Mouse (Mus musculus): ENCODE results near the gene Hsf4. TPM values are rescaled to one million over a fixed set of nuclear protein-coding genes. Genes with fewer than 3 reads are reported as not detected.

Hsf4 gene
- polyA plus RNA-seq, 1 experiment from 2014 or later, result 0.13 TPM

DNA sequence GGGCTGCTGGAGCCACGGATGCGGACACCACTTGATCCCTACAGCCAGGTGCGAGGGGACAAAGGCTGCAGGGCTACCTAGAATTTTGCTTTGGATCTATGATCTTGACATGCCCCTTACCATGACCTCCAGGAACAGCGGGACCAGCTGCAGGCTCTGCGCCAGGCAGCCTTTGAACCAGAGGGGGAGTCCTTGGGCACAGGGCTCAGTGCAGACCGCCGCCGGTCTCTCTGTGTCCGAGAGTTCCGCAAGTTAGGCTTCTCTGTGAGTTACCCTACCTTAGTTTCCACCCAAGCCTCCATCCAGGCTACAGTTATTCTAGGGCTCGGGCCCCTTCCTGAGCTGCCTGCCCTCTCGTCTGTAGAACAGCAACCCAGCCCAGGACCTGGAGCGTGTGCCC lies 38.1 kb downstream of the Hsf4 start:
- no peak for ATAC-seq (ENCODE audit: insufficient number of reproducible peaks, insufficient read depth, low FRiP score, low TSS enrichment, low read depth)
- H3K27ac ChIP-seq, result no peak overlapping the region
- H3K27me3 ChIP-seq, result no peaks in the 10 kb centered on the region
- H3K9ac ChIP-seq (replicated peaks), result no peak overlapping the region
- 96% methylated on average over 13 of the region's 13 CpGs for WGBS
- H3K4me1 ChIP-seq (replicated peaks), result peaks cover 21% of the 10 kb centered on the region
- no peak overlapping the region for H3K4me3 ChIP-seq (replicated peaks)
- no peaks in the 10 kb centered on the region for H3K9me3 ChIP-seq
- no peak overlapping the region for H3K4me2 ChIP-seq
- peaks cover 82% of the 10 kb centered on the region for H3K36me3 ChIP-seq

DNA sequence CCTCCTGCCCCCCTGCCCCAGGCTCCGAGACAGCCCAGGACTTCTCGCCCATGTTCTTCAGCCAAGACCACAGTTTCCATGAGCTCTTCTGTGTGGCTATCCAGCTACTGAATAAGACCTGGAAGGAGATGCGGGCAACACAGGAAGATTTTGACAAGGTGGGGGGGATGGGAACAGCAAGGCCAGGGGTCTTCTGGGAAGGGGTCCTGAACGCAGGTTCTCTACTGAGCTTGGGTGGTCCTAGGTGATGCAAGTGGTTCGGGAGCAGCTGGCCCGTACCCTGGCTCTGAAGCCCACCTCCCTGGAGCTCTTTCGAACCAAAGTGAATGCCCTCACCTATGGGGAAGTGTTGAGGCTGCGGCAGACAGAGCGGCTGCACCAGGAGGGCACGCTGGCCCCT lies 38.8 kb downstream of the Hsf4 start:
- Histone ChIP-seq H3K9me3 (no peaks in the 10 kb centered on the region), H3K4me2 (no peak overlapping the region), H3K27ac (no peak overlapping the region), H3K9ac (replicated peaks) (no peak overlapping the region), H3K36me3 (peaks cover 82% of the 10 kb centered on the region), H3K27me3 (no peaks in the 10 kb centered on the region), H3K4me3 (replicated peaks) (no peak overlapping the region), H3K4me1 (replicated peaks) (peaks cover 21% of the 10 kb centered on the region)
- ATAC-seq (ENCODE audit: insufficient number of reproducible peaks, insufficient read depth, low FRiP score, low TSS enrichment, low read depth), result no peak
- 95% methylated on average over 10 of the region's 10 CpGs for WGBS

DNA sequence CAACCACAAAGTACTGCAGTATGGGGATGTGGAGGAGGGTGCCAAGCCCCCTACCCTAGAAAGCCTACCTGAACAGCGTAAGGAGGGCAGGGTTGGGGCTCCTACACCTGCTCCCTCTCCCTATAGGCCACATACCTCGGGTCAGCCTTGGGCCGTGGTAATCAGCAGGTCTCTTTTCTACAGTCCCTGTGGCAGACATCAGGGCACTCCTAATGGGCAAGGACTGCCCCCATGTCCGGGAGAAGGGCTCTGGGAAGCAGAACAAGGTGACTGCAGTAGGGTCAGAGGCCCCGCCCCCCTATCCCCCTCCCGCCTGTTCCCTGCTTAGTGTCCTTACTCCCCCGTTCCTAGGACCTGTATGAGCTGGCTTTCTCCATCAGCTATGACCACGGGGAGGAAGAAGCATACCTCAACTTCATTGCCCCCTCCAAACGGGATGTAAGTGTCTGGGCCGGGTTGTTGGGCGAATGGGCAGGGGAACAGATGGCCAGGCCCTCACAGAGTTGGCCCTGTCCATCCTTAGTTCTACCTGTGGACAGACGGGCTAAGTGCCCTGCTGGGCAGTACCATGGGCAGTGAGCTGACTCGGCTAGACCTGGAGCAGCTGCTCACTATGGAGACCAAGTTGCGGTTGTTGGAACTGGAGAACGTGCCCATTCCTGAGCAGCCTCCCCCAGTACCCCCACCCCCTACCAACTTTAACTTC lies 39.7 kb downstream of the Hsf4 start:
- H3K9ac ChIP-seq (replicated peaks), result no peak overlapping the region
- H3K27ac ChIP-seq, result no peak overlapping the region
- WGBS, result 81% methylated on average over 15 of the region's 15 CpGs
- no peak overlapping the region for H3K4me2 ChIP-seq
- H3K27me3 ChIP-seq, result no peaks in the 10 kb centered on the region
- peaks cover 82% of the 10 kb centered on the region for H3K36me3 ChIP-seq
- no peak for ATAC-seq (ENCODE audit: insufficient number of reproducible peaks, insufficient read depth, low FRiP score, low TSS enrichment, low read depth)
- H3K9me3 ChIP-seq, result no peaks in the 10 kb centered on the region
- H3K4me3 ChIP-seq (replicated peaks), result no peak overlapping the region
- H3K4me1 ChIP-seq (replicated peaks), result peaks cover 21% of the 10 kb centered on the region

DNA sequence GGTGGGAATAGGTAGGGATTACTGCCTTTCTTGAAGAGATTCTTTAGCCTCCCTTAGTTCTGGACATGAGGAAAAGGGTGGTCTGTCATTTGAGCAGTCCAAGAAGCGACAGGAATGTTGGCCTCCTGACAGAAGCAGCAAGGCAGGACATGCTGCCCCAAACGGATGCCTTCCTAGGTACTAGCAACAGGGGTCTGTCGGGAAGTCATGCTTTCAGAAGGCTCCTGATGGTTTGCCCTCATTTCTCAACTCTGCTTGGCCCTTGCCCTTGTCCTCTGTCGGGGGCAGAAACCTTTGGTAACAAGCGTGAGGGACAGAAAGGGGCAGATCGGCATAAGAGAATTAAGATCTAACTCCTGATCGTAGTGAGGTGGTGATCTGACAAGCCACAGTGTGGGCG lies 40.5 kb downstream of the Hsf4 start:
- no peak overlapping the region for H3K4me3 ChIP-seq (replicated peaks)
- ATAC-seq (ENCODE audit: insufficient number of reproducible peaks, insufficient read depth, low FRiP score, low TSS enrichment, low read depth), result no peak
- peaks cover 15% of the 10 kb centered on the region for H3K4me1 ChIP-seq (replicated peaks)
- no peak overlapping the region for H3K9ac ChIP-seq (replicated peaks)
- H3K9me3 ChIP-seq, result no peaks in the 10 kb centered on the region
- H3K27me3 ChIP-seq, result no peaks in the 10 kb centered on the region
- no peak overlapping the region for H3K27ac ChIP-seq
- H3K4me2 ChIP-seq, result no peak overlapping the region
- WGBS, result 85% methylated on average over 8 of the region's 8 CpGs
- H3K36me3 ChIP-seq, result peaks cover 83% of the 10 kb centered on the region

DNA sequence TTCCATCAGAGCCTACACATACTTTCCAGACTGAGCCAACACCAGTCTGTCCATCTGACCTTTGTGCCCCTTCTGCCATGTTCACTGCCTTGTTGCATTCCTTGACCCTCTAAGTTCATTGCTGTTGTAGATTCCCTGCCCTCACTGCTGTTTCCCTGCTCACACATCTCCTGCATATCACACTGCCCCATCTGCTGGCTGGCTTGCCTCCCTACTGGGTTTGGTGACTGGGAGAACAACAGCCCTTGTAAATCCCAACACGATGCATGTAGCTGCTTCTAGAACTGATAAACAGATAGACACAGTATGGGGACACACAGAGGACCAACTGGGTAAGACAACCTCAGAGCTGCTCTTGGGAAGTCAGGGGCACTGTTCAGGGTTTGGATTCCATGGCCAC lies 42.1 kb downstream of the Hsf4 start:
- H3K9me3 ChIP-seq, result no peaks in the 10 kb centered on the region
- H3K4me3 ChIP-seq (replicated peaks), result no peak overlapping the region
- H3K4me1 ChIP-seq (replicated peaks), result no peaks in the 10 kb centered on the region
- no peaks in the 10 kb centered on the region for H3K27me3 ChIP-seq
- no peak overlapping the region for H3K27ac ChIP-seq
- H3K9ac ChIP-seq (replicated peaks), result no peak overlapping the region
- peaks cover 98% of the 10 kb centered on the region for H3K36me3 ChIP-seq
- no peak for ATAC-seq (ENCODE audit: insufficient number of reproducible peaks, insufficient read depth, low FRiP score, low TSS enrichment, low read depth)
- WGBS, result 86% methylated on average over 1 of the region's 1 CpGs
- no peak overlapping the region for H3K4me2 ChIP-seq

DNA sequence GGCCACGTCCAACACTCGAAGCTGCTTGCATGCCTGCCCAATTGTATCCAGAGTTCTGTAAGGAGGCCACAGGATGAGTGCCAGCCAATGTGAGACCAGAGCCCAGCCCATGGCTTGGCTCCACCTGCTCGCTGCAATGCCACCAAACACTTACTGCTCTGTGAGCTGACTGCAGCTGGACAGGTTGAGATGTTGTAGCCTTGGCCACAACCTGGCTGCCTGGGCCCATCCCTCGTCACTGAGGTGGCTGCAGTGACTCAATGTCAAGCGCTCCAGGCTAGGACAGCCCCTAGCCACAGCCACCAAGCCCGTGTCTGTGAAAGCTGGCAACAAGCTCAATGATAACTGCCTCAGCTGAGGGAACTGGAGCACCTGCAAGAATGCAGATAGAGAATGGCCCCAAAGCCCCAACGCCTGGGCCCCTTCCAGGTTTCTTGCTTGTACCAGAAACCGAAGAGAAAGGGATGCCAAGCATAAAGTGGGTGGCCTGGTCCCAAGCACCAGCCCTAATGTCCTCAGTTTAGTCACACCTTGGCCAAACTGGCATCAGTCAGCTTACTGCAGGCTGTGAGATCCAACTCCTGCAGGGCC lies 43.4 kb downstream of the Hsf4 start:
- H3K4me3 ChIP-seq (replicated peaks), result no peak overlapping the region
- no peaks in the 10 kb centered on the region for H3K9me3 ChIP-seq
- no peak overlapping the region for H3K27ac ChIP-seq
- H3K36me3 ChIP-seq, result peaks cover 96% of the 10 kb centered on the region
- H3K27me3 ChIP-seq, result no peaks in the 10 kb centered on the region
- ATAC-seq (ENCODE audit: insufficient number of reproducible peaks, insufficient read depth, low FRiP score, low TSS enrichment, low read depth), result no peak
- H3K9ac ChIP-seq (replicated peaks), result no peak overlapping the region
- H3K4me2 ChIP-seq, result no peak overlapping the region
- H3K4me1 ChIP-seq (replicated peaks), result no peaks in the 10 kb centered on the region
- 89% methylated on average over 8 of the region's 8 CpGs for WGBS

DNA sequence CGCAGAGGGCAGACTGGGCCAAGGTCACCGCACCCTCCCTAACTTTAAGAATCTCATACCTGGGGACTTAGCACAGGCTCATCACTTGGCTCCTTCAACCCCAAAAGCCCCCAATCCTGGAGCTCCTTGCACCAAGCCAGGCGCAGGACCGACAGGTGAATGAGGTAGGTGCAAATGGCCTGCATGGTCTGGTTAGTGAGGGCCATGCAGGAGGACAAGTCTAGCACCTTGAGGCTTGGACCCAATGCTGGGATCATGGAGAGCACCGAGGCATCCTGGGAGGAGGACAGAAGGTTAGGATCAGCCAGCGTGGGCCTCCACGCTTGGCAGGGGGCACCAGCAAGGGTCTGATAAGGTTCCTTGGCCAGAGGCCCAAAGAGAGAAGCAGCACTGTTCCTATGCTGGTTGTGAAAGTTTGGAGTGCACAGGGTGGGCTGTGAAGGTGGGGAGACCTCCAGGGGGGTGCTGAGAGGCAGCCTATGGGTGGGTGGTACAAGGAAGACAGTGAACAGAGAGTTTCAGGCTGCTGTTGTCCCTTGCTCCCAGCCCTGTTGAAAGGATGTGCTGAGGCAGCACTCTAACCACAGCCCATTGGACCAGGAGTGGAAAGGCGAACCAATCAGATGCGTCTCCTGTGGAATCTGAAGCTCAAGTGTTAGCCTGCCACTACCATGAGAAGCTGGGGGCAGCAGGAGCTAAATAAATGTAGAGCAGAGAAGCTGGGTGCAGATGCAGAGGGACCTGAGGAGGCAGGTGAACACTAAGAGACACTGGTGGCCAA lies 44.2 kb downstream of the Hsf4 start:
- no peak for ATAC-seq (ENCODE audit: insufficient number of reproducible peaks, insufficient read depth, low FRiP score, low TSS enrichment, low read depth)
- H3K9me3 ChIP-seq, result no peaks in the 10 kb centered on the region
- H3K27ac ChIP-seq, result no peak overlapping the region
- no peak overlapping the region for H3K4me3 ChIP-seq (replicated peaks)
- H3K9ac ChIP-seq (replicated peaks), result no peak overlapping the region
- no peak overlapping the region for H3K4me2 ChIP-seq
- WGBS, result 77% methylated on average over 9 of the region's 9 CpGs
- no peaks in the 10 kb centered on the region for H3K27me3 ChIP-seq
- H3K36me3 ChIP-seq, result peaks cover 96% of the 10 kb centered on the region
- no peaks in the 10 kb centered on the region for H3K4me1 ChIP-seq (replicated peaks)

DNA sequence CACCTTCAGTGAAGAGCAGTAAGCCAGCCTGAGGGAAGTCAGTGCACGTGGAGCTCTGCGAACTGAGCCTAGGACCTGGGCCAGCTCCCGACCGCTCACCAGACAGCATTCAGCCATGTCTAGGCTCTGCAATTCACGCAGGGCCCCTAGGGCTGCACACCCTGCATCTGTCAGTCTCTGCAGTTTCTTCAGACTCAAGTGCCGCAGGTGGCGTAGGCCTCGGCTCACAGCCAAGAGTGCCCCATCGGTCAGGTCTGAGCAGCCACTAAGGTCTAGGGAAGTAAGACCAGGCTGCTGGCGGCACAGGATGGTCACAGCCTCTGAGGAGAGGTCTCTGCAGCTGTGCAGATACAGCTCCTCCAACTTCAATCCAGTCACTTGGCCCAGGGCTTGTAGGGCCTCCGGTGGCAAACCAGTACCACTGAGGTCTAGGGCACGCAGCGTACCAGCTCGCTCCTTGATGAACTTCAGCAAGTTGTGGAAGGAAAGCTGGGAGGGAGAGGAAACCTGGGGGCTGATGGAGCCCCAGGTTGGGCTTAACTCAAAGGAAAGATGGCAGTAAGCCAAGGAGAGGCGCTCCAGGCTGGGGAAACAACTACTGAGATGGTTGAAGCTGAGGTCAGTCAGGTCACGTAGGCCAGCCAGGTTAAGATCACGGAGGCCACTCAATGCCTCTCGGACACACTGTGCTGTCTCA lies 45.6 kb downstream of the Hsf4 start:
- Histone ChIP-seq H3K9me3 (no peaks in the 10 kb centered on the region), H3K27ac (no peak overlapping the region), H3K4me3 (replicated peaks) (no peak overlapping the region), H3K4me2 (no peak overlapping the region), H3K36me3 (peaks cover 95% of the 10 kb centered on the region), H3K4me1 (replicated peaks) (no peaks in the 10 kb centered on the region), H3K27me3 (no peaks in the 10 kb centered on the region), H3K9ac (replicated peaks) (no peak overlapping the region)
- ATAC-seq (ENCODE audit: insufficient number of reproducible peaks, insufficient read depth, low FRiP score, low TSS enrichment, low read depth), result no peak
- 92% methylated on average over 18 of the region's 18 CpGs for WGBS

DNA sequence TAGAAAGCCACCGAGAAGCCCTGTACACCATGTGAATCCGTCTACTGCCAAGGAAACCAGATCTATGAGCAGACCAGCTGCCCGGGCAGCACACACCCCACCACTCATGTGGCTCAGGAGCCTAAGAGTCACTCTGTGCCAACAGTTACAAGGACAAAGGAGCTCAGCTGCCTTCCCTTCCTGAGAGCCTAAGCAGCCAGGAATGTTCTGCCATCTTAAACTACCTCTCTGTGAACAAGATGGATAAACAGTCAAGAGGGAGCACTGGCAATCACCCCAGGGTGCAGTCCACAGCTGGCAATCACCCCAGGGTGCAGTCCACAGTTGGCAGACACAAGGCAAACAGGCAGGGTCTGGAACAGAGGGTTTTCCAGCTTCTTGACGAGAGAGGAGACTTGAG lies 48.3 kb downstream of the Hsf4 start:
- Histone ChIP-seq H3K4me3 (replicated peaks) (no peak overlapping the region), H3K4me2 (no peak overlapping the region), H3K4me1 (replicated peaks) (no peaks in the 10 kb centered on the region), H3K9ac (replicated peaks) (no peak overlapping the region), H3K27ac (no peak overlapping the region), H3K9me3 (no peaks in the 10 kb centered on the region), H3K27me3 (no peaks in the 10 kb centered on the region), H3K36me3 (peaks cover 78% of the 10 kb centered on the region)
- no peak for ATAC-seq (ENCODE audit: insufficient number of reproducible peaks, insufficient read depth, low FRiP score, low TSS enrichment, low read depth)
- 87% methylated on average over 4 of the region's 4 CpGs for WGBS

DNA sequence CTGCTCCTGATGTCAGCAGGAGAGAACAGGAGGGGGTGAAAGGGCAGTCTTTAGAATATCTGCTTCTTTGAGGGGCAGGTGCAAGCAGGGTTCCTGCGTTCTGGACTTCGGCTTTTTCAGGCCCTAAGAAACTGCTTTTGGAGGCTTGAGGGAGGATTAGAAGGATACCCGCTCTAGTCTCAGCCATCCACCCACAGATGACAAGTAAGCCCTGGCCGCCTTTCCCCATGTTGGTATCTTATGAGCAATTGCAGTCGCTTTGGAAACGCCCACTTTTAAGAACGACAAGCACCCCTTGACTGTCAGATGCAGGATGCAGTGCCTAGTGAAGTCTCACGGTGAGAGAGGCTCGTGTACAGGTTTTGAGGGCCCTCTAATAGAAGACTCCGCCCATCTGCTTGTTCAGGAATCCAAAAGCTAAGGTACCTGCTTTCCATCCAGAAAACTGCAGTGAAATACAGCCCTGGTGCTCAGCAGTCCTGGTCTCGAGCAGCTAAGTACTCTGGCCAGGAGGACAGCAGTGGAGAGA lies 49.1 kb downstream of the Hsf4 start:
- Histone ChIP-seq H3K36me3 (peaks cover 78% of the 10 kb centered on the region), H3K4me1 (replicated peaks) (no peaks in the 10 kb centered on the region), H3K4me3 (replicated peaks) (no peak overlapping the region), H3K27ac (no peak overlapping the region), H3K9ac (replicated peaks) (no peak overlapping the region), H3K27me3 (no peaks in the 10 kb centered on the region), H3K9me3 (no peaks in the 10 kb centered on the region), H3K4me2 (no peak overlapping the region)
- WGBS, result 83% methylated on average over 11 of the region's 11 CpGs
- ATAC-seq (ENCODE audit: insufficient number of reproducible peaks, insufficient read depth, low FRiP score, low TSS enrichment, low read depth), result no peak

DNA sequence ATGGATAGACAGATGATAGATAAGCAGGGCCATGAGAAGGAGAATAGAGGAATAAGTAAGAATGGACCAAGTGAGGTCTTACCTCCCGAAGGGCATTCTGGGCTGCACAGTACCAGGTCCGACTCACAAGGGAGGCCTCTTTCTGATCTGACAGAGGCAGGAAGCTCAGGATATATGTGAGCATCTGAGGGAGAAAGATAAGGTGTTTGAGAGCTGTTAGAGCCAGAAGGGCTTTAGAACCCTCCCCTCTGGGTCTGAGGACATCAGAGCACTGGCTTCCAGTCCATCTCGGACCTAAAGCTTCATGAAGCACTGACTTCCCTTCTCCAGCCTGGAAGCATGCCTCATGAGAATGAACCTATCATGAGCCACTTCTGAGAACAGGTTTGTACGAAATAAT lies 53.6 kb downstream of the Hsf4 start:
- H3K36me3 ChIP-seq, result peaks cover 41% of the 10 kb centered on the region
- no peak overlapping the region for H3K27ac ChIP-seq
- no peak overlapping the region for H3K4me3 ChIP-seq (replicated peaks)
- no peak overlapping the region for H3K9ac ChIP-seq (replicated peaks)
- H3K9me3 ChIP-seq, result no peaks in the 10 kb centered on the region
- H3K4me2 ChIP-seq, result no peak overlapping the region
- ATAC-seq (ENCODE audit: insufficient number of reproducible peaks, insufficient read depth, low FRiP score, low TSS enrichment, low read depth), result no peak
- 85% methylated on average over 4 of the region's 4 CpGs for WGBS
- peaks cover 19% of the 10 kb centered on the region for H3K4me1 ChIP-seq (replicated peaks)
- H3K27me3 ChIP-seq, result no peaks in the 10 kb centered on the region

All from limb, embryonic 12.5 days (tissue).